Mouse (Mus musculus): ENCODE measurements around the gene Prkcb. TPM values are rescaled to one million over a fixed set of nuclear protein-coding genes. Genes with fewer than 3 reads are reported as not detected.

Prkcb gene
- polyA plus RNA-seq, 1 experiment from 2014 or later: 4.1 TPM

- ATAC-seq: no peak
- 82% methylated on average over 3 of the region's 3 CpGs for WGBS
- Histone ChIP-seq H3K36me3 (ENCODE audit: control insufficient read depth, insufficient read depth, low read length) (no peaks in the 10 kb centered on the region), H3K4me3 (ENCODE audit: low read length) (no peak overlapping the region), H3K9me3 (ENCODE audit: control insufficient read depth, low read length) (no peaks in the 10 kb centered on the region), H3K4me2 (ENCODE audit: low read depth, low read length) (no peak overlapping the region), H3K9ac (ENCODE audit: low read depth, low read length) (no peak overlapping the region), H3K27ac (ENCODE audit: low read length) (no peak overlapping the region), H3K4me1 (ENCODE audit: control insufficient read depth, insufficient read depth, low read length) (no peaks in the 10 kb centered on the region), H3K27me3 (replicated peaks; ENCODE audit: control insufficient read depth, insufficient read depth, low read length) (no peaks in the 10 kb centered on the region)
Measured at GRCm38 (mm10) chr7:122410873-122411272, 122.3 kb downstream of the Prkcb start.

GRCm38 (mm10) chr7:122413231-122413630, 124.7 kb downstream of the Prkcb start:
- Histone ChIP-seq H3K9me3 (ENCODE audit: control insufficient read depth, low read length) (no peaks in the 10 kb centered on the region), H3K4me2 (ENCODE audit: low read depth, low read length) (no peak overlapping the region), H3K9ac (ENCODE audit: low read depth, low read length) (no peak overlapping the region), H3K36me3 (ENCODE audit: control insufficient read depth, insufficient read depth, low read length) (no peaks in the 10 kb centered on the region), H3K27ac (ENCODE audit: low read length) (no peak overlapping the region), H3K4me3 (ENCODE audit: low read length) (no peak overlapping the region), H3K4me1 (ENCODE audit: control insufficient read depth, insufficient read depth, low read length) (no peaks in the 10 kb centered on the region), H3K27me3 (replicated peaks; ENCODE audit: control insufficient read depth, insufficient read depth, low read length) (no peaks in the 10 kb centered on the region)
- 81% methylated on average over 6 of the region's 6 CpGs for WGBS
- no peak for ATAC-seq

- Histone ChIP-seq H3K36me3 (ENCODE audit: control insufficient read depth, insufficient read depth, low read length) (no peaks in the 10 kb centered on the region), H3K4me1 (ENCODE audit: control insufficient read depth, insufficient read depth, low read length) (no peaks in the 10 kb centered on the region), H3K9ac (ENCODE audit: low read depth, low read length) (no peak overlapping the region), H3K4me2 (ENCODE audit: low read depth, low read length) (no peak overlapping the region), H3K27me3 (replicated peaks; ENCODE audit: control insufficient read depth, insufficient read depth, low read length) (no peaks in the 10 kb centered on the region), H3K4me3 (ENCODE audit: low read length) (no peak overlapping the region), H3K27ac (ENCODE audit: low read length) (no peak overlapping the region), H3K9me3 (ENCODE audit: control insufficient read depth, low read length) (no peaks in the 10 kb centered on the region)
- ATAC-seq: no peak
- WGBS: 87% methylated on average over 10 of the region's 10 CpGs
Measured at GRCm38 (mm10) chr7:122414146-122414545, 125.6 kb downstream of the Prkcb start.

GRCm38 (mm10) chr7:122414608-122415007, 126.1 kb downstream of the Prkcb start:
- Histone ChIP-seq H3K9ac (ENCODE audit: low read depth, low read length) (no peak overlapping the region), H3K4me3 (ENCODE audit: low read length) (no peak overlapping the region), H3K27me3 (replicated peaks; ENCODE audit: control insufficient read depth, insufficient read depth, low read length) (no peaks in the 10 kb centered on the region), H3K27ac (ENCODE audit: low read length) (no peak overlapping the region), H3K4me2 (ENCODE audit: low read depth, low read length) (no peak overlapping the region), H3K36me3 (ENCODE audit: control insufficient read depth, insufficient read depth, low read length) (no peaks in the 10 kb centered on the region), H3K9me3 (ENCODE audit: control insufficient read depth, low read length) (no peaks in the 10 kb centered on the region), H3K4me1 (ENCODE audit: control insufficient read depth, insufficient read depth, low read length) (no peaks in the 10 kb centered on the region)
- no peak for ATAC-seq
- WGBS: 75% methylated on average over 6 of the region's 6 CpGs

GRCm38 (mm10) chr7:122415387-122415786, 126.8 kb downstream of the Prkcb start:
- ATAC-seq: no peak
- WGBS: 74% methylated on average over 9 of the region's 9 CpGs
- Histone ChIP-seq H3K9me3 (ENCODE audit: control insufficient read depth, low read length) (no peaks in the 10 kb centered on the region), H3K4me1 (ENCODE audit: control insufficient read depth, insufficient read depth, low read length) (no peaks in the 10 kb centered on the region), H3K27ac (ENCODE audit: low read length) (no peak overlapping the region), H3K4me2 (ENCODE audit: low read depth, low read length) (no peak overlapping the region), H3K27me3 (replicated peaks; ENCODE audit: control insufficient read depth, insufficient read depth, low read length) (no peaks in the 10 kb centered on the region), H3K9ac (ENCODE audit: low read depth, low read length) (no peak overlapping the region), H3K4me3 (ENCODE audit: low read length) (no peak overlapping the region), H3K36me3 (ENCODE audit: control insufficient read depth, insufficient read depth, low read length) (no peaks in the 10 kb centered on the region)

- Histone ChIP-seq H3K9me3 (ENCODE audit: control insufficient read depth, low read length) (no peaks in the 10 kb centered on the region), H3K4me1 (ENCODE audit: control insufficient read depth, insufficient read depth, low read length) (no peaks in the 10 kb centered on the region), H3K27ac (ENCODE audit: low read length) (no peak overlapping the region), H3K9ac (ENCODE audit: low read depth, low read length) (no peak overlapping the region), H3K36me3 (ENCODE audit: control insufficient read depth, insufficient read depth, low read length) (no peaks in the 10 kb centered on the region), H3K4me3 (ENCODE audit: low read length) (no peak overlapping the region), H3K27me3 (replicated peaks; ENCODE audit: control insufficient read depth, insufficient read depth, low read length) (no peaks in the 10 kb centered on the region), H3K4me2 (ENCODE audit: low read depth, low read length) (no peak overlapping the region)
- ATAC-seq: no peak
- WGBS: 66% methylated on average over 12 of the region's 12 CpGs
Measured at GRCm38 (mm10) chr7:122415904-122416303, 127.4 kb downstream of the Prkcb start.

- Histone ChIP-seq H3K4me1 (ENCODE audit: control insufficient read depth, insufficient read depth, low read length) (no peaks in the 10 kb centered on the region), H3K9ac (ENCODE audit: low read depth, low read length) (no peak overlapping the region), H3K4me2 (ENCODE audit: low read depth, low read length) (no peak overlapping the region), H3K36me3 (ENCODE audit: control insufficient read depth, insufficient read depth, low read length) (no peaks in the 10 kb centered on the region), H3K4me3 (ENCODE audit: low read length) (no peak overlapping the region), H3K27me3 (replicated peaks; ENCODE audit: control insufficient read depth, insufficient read depth, low read length) (no peaks in the 10 kb centered on the region), H3K9me3 (ENCODE audit: control insufficient read depth, low read length) (no peaks in the 10 kb centered on the region), H3K27ac (ENCODE audit: low read length) (no peak overlapping the region)
- no peak for ATAC-seq
- 72% methylated on average over 3 of the region's 3 CpGs for WGBS
Measured at GRCm38 (mm10) chr7:122418551-122418950, 130.0 kb downstream of the Prkcb start.

- ATAC-seq: no peak
- H3K27me3 ChIP-seq (replicated peaks; ENCODE audit: control insufficient read depth, insufficient read depth, low read length): no peaks in the 10 kb centered on the region
- H3K36me3 ChIP-seq (ENCODE audit: control insufficient read depth, insufficient read depth, low read length): no peaks in the 10 kb centered on the region
- H3K4me2 ChIP-seq (ENCODE audit: low read depth, low read length): no peak overlapping the region
- H3K9ac ChIP-seq (ENCODE audit: low read depth, low read length): no peak overlapping the region
- H3K9me3 ChIP-seq (ENCODE audit: control insufficient read depth, low read length): no peaks in the 10 kb centered on the region
- H3K4me1 ChIP-seq (ENCODE audit: control insufficient read depth, insufficient read depth, low read length): no peaks in the 10 kb centered on the region
- H3K27ac ChIP-seq (ENCODE audit: low read length): no peak overlapping the region
- H3K4me3 ChIP-seq (ENCODE audit: low read length): no peak overlapping the region
- WGBS: 51% methylated on average over 4 of the region's 4 CpGs
Measured at GRCm38 (mm10) chr7:122423816-122424215, 135.3 kb downstream of the Prkcb start.

GRCm38 (mm10) chr7:122429134-122429533, 140.6 kb downstream of the Prkcb start:
- 50% methylated on average over 5 of the region's 5 CpGs for WGBS
- Histone ChIP-seq H3K36me3 (ENCODE audit: control insufficient read depth, insufficient read depth, low read length) (no peaks in the 10 kb centered on the region), H3K4me1 (ENCODE audit: control insufficient read depth, insufficient read depth, low read length) (no peaks in the 10 kb centered on the region), H3K27me3 (replicated peaks; ENCODE audit: control insufficient read depth, insufficient read depth, low read length) (no peaks in the 10 kb centered on the region), H3K9me3 (ENCODE audit: control insufficient read depth, low read length) (no peaks in the 10 kb centered on the region), H3K9ac (ENCODE audit: low read depth, low read length) (no peak overlapping the region), H3K4me2 (ENCODE audit: low read depth, low read length) (no peak overlapping the region), H3K4me3 (ENCODE audit: low read length) (no peak overlapping the region), H3K27ac (ENCODE audit: low read length) (no peak overlapping the region)
- ATAC-seq: no peak; the same call in 1 of the 2 replicates

- Histone ChIP-seq H3K4me2 (ENCODE audit: low read depth, low read length) (no peak overlapping the region), H3K27me3 (replicated peaks; ENCODE audit: control insufficient read depth, insufficient read depth, low read length) (no peaks in the 10 kb centered on the region), H3K4me3 (ENCODE audit: low read length) (no peak overlapping the region), H3K27ac (ENCODE audit: low read length) (no peak overlapping the region), H3K4me1 (ENCODE audit: control insufficient read depth, insufficient read depth, low read length) (no peaks in the 10 kb centered on the region), H3K9me3 (ENCODE audit: control insufficient read depth, low read length) (no peaks in the 10 kb centered on the region), H3K36me3 (ENCODE audit: control insufficient read depth, insufficient read depth, low read length) (no peaks in the 10 kb centered on the region), H3K9ac (ENCODE audit: low read depth, low read length) (no peak overlapping the region)
- no peak for ATAC-seq
- WGBS: 79% methylated on average over 4 of the region's 4 CpGs
Measured at GRCm38 (mm10) chr7:122432401-122432800, 143.8 kb downstream of the Prkcb start.
